Mouse (Mus musculus) heart, embryonic 16.5 days (tissue): ENCODE data around the gene Gm37240. TPM values are rescaled to one million over a fixed set of nuclear protein-coding genes. Genes with fewer than 3 reads are reported as not detected.
A peak's percentile ranks its signal among the peaks of the same experiment; 100 is the strongest.

Experiments used
- ATAC-seq: fragments of 200-750 bp; cut with Nextera tagmentation; replicated peaks from 2 replicates; pipeline ENCODE4 v1.8.0; 2017; ENCODE audit warnings: moderate number of reproducible peaks; ENCODE audit not compliant: insufficient read depth, low FRiP score; ENCODE audit errors: extremely low read depth
- H3K27ac ChIP-seq: fragments of 300-500 bp; sonication (generic); 2 replicates; pipeline ENCODE4 v1.5.1; 2014; ENCODE audit warnings: mild to moderate bottlenecking, low read length, control low read depth, moderate library complexity
- H3K27me3 ChIP-seq: fragments of 300-500 bp; sonication (generic); 2 replicates; pipeline ENCODE4 v1.6.1; 2014; ENCODE audit warnings: low read length, mixed read lengths; ENCODE audit not compliant: control insufficient read depth, insufficient read depth
- H3K36me3 ChIP-seq: fragments of 300-500 bp; sonication (generic); 2 replicates; pipeline ENCODE4 v1.6.1; 2014; ENCODE audit not compliant: control insufficient read depth, insufficient read depth
- H3K4me1 ChIP-seq: fragments of 300-500 bp; sonication (generic); 2 replicates; pipeline ENCODE4 v1.6.1; 2014; ENCODE audit warnings: low read length, mixed read lengths; ENCODE audit not compliant: control insufficient read depth, insufficient read depth
- H3K4me2 ChIP-seq: fragments of 300-500 bp; sonication (generic); 2 replicates; pipeline ENCODE4 v1.6.1; 2014; ENCODE audit warnings: low read depth, mild to moderate bottlenecking, control low read depth, low read length
- H3K4me3 ChIP-seq: fragments of 300-500 bp; sonication (generic); 2 replicates; pipeline ENCODE4 v1.5.1; 2014; ENCODE audit warnings: mild to moderate bottlenecking, control low read depth, low read length
- H3K9ac ChIP-seq: fragments of 300-500 bp; sonication (generic); 2 replicates; pipeline ENCODE4 v1.6.1; 2014; ENCODE audit warnings: low read length, control low read depth
- H3K9me3 ChIP-seq: fragments of 300-500 bp; sonication (generic); replicated peaks from 2 replicates; pipeline ENCODE4 v1.6.1; 2016; ENCODE audit warnings: low read length; ENCODE audit not compliant: control insufficient read depth
- WGBS: fragments of 180-500 bp; shearing (Covaris S2); extraction: QIAGEN DNeasy Blood & Tissue Kit; methylation state at CpG from one replicate; pipeline ENCODE4 v1.1.7; 2014; 5-methylcytosine and 5-hydroxymethylcytosine counted together
- polyA plus RNA-seq: library from polyadenylated mRNA; unstranded; fragments of >200 nt; fragmentation: Nextera tagmentation; extraction: Ambion mirVana; gene quantifications from 2 replicates; pipeline ENCODE4 v1.2.1, GENCODE M21; 2015

Gm37240 gene
- polyA plus RNA-seq, 1 experiment from 2014 or later, result 18.4 TPM

DNA sequence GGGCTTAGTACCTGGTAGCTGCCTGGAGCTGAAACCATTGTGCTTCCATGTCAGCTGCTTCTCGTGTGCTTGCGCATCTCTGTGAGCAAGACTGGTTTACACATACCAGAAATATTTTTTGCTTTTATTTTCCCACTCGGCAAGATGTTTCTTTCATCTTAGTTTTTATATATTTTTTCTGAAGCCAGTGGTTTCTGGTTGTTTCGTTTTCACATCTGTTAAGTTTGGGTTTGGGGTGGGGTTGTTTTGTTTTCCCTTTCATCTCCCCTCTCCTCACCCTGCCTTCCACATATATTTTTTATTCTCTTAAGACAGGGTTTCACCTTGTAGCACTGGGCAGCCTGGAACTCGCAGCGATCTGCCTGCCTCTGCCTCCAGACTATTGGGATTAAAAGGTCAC, 1116.8 kb downstream of the Gm37240 start:
- Histone ChIP-seq H3K4me1 (0 out of 2 replicates have a peak, but pooled peaks cover 2% of the 10 kb centered on the region), H3K36me3 (no peaks in the 10 kb centered on the region), H3K9me3 (no peaks in the 10 kb centered on the region; the same call in 1 of the 2 replicates), H3K27me3 (no peaks in the 10 kb centered on the region), H3K4me2 (no peak overlapping the region), H3K27ac (no peak overlapping the region), H3K4me3 (no peak overlapping the region), H3K9ac (no peak overlapping the region)
- no peak for ATAC-seq
- 85% methylated on average over 6 of the region's 6 CpGs for WGBS

DNA sequence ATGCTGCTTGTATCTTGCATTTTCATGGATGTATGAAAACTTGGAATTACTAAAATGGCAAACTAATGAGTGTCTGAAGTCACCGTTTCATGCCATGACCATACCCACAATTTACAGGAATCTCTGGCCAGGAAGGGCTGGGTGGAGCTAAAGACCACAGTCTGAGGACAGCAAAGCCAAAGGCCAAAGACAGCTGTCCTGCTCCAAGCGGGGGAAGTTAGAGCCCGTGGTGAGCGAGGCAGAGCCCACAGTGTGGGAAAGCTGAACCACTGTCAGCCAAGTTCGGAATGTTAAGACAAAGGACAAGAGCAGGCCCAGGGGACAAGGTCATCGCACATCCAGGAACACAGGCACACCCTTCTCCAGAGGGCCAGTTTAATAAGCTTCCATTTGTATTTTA, 1117.9 kb downstream of the Gm37240 start:
- ATAC-seq, result no peak
- Histone ChIP-seq H3K4me3 (no peak overlapping the region), H3K27me3 (no peaks in the 10 kb centered on the region), H3K9ac (no peak overlapping the region), H3K4me2 (no peak overlapping the region), H3K27ac (no peak overlapping the region), H3K9me3 (no peaks in the 10 kb centered on the region; the same call in 1 of the 2 replicates), H3K36me3 (no peaks in the 10 kb centered on the region), H3K4me1 (0 out of 2 replicates have a peak, but pooled peaks cover 2% of the 10 kb centered on the region)
- 60% methylated on average over 6 of the region's 6 CpGs for WGBS

DNA sequence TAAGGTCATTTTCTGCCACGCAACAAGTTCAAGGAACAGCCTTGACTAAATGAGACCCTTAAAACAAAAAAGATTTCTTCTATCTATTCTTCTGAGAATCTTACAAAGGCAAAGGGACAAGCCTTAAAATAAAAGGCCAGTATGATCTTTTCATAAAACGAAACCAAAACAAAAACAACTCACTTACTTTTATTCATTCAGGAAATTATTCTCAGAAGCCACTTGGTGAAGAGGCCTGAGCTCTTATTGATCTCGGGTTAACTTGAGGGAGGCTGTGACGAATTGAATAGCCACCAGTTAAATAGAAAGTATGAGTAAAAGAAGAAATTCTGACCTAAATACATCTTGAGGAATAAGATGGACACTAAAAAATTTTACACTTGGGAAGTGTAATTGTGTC, 1118.4 kb downstream of the Gm37240 start:
- ATAC-seq, result no peak
- Histone ChIP-seq H3K4me3 (no peak overlapping the region), H3K27ac (no peak overlapping the region), H3K9me3 (no peaks in the 10 kb centered on the region; the same call in 1 of the 2 replicates), H3K4me2 (no peak overlapping the region), H3K36me3 (no peaks in the 10 kb centered on the region), H3K27me3 (no peaks in the 10 kb centered on the region), H3K4me1 (0 out of 2 replicates have a peak, but pooled peaks cover 2% of the 10 kb centered on the region), H3K9ac (no peak overlapping the region)
- 90% methylated on average over 4 of the region's 4 CpGs for WGBS

DNA sequence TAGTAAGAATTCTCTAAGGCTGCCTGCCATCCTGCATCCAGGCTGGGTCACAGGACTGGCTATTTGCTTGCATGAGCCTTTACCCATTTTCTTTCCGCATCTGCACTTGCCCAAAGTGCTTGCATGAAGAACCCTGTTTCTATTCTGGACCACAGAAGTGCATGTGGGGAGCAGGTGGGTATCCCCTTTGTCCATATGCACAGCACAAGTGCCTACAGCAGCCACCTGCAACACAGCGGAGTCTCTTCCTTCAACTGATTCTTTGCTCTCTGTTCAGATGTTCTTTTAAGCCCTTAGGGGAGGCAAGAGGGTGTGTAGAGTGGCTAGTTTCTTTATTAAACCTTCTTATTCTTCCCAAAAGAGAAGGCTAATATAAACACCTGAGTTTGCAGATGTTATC, 1133.5 kb downstream of the Gm37240 start:
- H3K36me3 ChIP-seq, result no peaks in the 10 kb centered on the region
- no peak for ATAC-seq
- WGBS, result 81% methylated on average over 2 of the region's 2 CpGs

DNA sequence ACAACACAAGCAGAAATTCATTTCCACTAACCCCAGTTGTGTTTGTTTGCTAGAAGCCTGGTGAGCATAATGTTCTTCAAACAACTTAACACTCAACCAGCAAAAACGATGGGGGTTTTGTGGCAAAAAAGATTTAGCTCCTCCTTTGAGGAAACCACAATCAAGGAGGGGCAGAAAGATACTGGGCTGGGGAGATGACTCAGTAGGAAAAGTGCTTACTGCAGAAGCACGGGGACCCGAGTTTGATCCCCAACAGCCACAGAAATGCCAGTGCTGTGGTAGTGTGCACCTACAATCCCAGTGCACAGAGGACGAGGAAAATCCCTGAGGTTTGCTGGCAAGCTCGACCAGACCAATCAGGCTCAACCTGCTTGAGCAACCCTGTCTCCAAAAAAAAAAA, 1138.1 kb downstream of the Gm37240 start:
- WGBS, result 48% methylated on average over 5 of the region's 5 CpGs
- Histone ChIP-seq H3K27me3 (no peaks in the 10 kb centered on the region), H3K36me3 (no peaks in the 10 kb centered on the region), H3K4me2 (no peak overlapping the region), H3K9ac (no peak overlapping the region), H3K9me3 (no peaks in the 10 kb centered on the region), H3K27ac (no peak overlapping the region), H3K4me3 (no peak overlapping the region), H3K4me1 (peaks cover 14% of the 10 kb centered on the region)
- ATAC-seq, result no peak

More for the DNA sequence above, 1133.5 kb downstream of the Gm37240 start:
- Histone ChIP-seq H3K4me1 (no peaks in the 10 kb centered on the region), H3K27ac (no peak overlapping the region), H3K4me2 (no peak overlapping the region), H3K4me3 (no peak overlapping the region), H3K27me3 (no peaks in the 10 kb centered on the region), H3K9ac (no peak overlapping the region), H3K9me3 (no peaks in the 10 kb centered on the region)

DNA sequence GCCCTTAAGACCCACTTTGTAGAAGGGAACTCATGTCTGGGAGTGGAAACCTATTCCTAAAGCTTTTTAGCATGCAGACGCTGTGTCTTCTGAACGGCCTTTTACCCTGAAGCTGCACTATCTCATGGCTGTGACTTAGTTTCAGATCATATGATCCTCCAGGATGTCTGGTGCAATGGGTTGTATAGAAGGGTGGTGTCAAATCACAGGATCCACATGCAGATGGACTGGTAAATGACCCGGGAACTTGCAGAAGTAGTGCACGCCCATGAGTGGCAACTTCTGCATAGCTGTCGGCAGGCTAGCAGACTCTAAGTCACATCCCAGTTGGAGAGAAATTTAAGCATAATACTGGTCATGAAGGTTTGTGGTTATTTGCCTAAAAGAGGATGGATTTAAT, 1139.2 kb downstream of the Gm37240 start:
- H3K4me3 ChIP-seq, result no peak overlapping the region

DNA sequence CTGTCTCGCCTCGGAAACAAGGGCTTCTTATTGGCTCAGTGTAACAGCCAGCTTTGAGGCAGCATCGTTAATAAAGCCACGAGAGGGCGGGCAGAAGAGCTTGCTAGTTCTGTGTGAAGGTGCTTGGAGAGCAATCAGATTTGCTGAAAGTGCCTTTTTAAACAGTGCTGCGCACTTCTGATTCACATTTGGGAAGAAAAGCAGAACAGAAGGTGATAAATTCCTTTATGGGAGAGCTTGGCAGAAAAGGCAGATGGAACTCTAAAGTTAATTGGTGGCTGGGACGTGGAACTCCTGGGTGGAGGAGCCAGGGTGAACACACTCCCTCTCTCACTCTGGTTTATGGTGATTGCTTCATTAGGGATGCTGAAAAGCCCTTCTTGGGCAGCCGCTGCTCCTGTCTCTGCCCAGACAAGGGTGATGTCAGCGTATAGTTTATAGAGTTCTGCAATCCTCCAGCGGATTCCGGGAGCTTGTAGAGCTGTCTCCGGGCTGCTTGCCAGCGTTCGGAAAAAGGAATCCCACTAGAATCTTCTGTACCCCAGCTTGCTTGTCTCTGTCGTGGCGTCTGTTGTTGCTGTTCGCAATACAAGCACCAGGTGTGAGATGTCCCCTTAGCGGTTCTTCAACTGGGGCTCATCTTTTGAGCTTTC, 1141.7 kb downstream of the Gm37240 start:
- H3K27ac ChIP-seq, result peak overlapping the region; percentile 58

More for the DNA sequence above, 1139.2 kb downstream of the Gm37240 start:
- H3K27ac ChIP-seq, result no peak overlapping the region
- H3K27me3 ChIP-seq, result no peaks in the 10 kb centered on the region
- no peaks in the 10 kb centered on the region for H3K36me3 ChIP-seq
- no peak overlapping the region for H3K4me2 ChIP-seq
- no peak for ATAC-seq
- WGBS, result 82% methylated on average over 5 of the region's 5 CpGs
- H3K9me3 ChIP-seq, result no peaks in the 10 kb centered on the region
- no peak overlapping the region for H3K9ac ChIP-seq
- peaks cover 14% of the 10 kb centered on the region for H3K4me1 ChIP-seq

DNA sequence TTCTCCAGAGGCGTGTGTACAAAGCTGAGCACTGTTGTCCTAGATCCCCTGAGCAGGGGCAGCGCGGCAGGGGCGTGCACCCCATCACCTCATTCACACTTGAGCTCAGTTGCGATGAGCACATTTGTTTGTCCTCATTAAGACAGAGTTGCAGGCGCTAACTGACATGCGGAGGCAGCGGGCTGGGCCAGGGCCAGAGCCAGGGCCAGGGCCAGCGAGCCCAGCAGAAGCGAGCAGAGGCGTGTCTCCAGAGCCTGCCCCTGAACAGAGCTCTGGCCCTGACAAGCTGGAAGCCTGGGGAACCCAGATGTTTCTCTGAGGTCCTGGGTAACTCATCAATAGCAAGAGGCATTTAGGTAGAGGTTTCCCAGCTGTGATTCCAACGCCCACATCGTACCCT, 1142.6 kb downstream of the Gm37240 start:
- Histone ChIP-seq H3K4me2 (no peak overlapping the region), H3K36me3 (no peaks in the 10 kb centered on the region), H3K9ac (no peak overlapping the region), H3K27ac (no peak overlapping the region), H3K27me3 (no peaks in the 10 kb centered on the region), H3K4me1 (peaks cover 14% of the 10 kb centered on the region), H3K4me3 (no peak overlapping the region), H3K9me3 (no peaks in the 10 kb centered on the region)
- 43% methylated on average over 13 of the region's 13 CpGs for WGBS
- ATAC-seq, result peak; percentile 40; the same call in 1 of the 2 replicates

More for the DNA sequence above, 1141.7 kb downstream of the Gm37240 start:
- Histone ChIP-seq H3K27me3 (no peaks in the 10 kb centered on the region), H3K9ac (no peak overlapping the region), H3K4me3 (no peak overlapping the region), H3K9me3 (no peaks in the 10 kb centered on the region), H3K4me2 (peak overlapping the region; percentile 48), H3K4me1 (peaks cover 14% of the 10 kb centered on the region), H3K36me3 (no peaks in the 10 kb centered on the region)
- WGBS, result 22% methylated on average over 18 of the region's 18 CpGs
- ATAC-seq, result peak; percentile 78

DNA sequence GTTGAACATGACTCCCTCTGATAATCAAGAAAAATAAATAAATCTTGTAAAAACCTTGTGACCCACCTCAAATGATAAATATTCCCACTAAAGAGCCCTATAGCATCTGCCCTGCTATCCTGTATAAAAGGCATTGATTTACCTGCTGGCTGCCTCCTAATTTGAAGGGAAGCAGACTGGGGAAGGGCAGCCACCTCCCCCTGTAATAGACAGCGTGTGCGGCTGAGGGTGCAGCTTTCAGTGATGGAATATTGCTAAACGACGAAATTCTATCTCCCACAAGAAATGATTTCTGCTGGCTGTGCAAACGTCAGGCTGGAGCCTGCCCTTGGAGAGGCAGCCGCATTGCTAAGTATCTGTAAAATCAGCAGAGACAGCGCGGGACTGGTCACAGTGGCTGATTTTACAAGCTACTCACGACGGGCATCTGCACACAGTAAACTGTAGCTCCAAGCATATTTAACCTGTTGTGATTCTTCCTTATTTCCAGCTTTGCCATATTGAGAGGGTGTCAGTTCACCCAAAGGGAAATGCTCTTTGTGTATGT, 1147.2 kb downstream of the Gm37240 start:
- no peak overlapping the region for H3K4me3 ChIP-seq
- no peak overlapping the region for H3K27ac ChIP-seq
- no peaks in the 10 kb centered on the region for H3K9me3 ChIP-seq
- no peaks in the 10 kb centered on the region for H3K36me3 ChIP-seq
- no peak overlapping the region for H3K4me2 ChIP-seq
- no peaks in the 10 kb centered on the region for H3K27me3 ChIP-seq
- ATAC-seq, result 0 out of 2 replicates have a peak, but pooled peaks have one; percentile 10
- no peak overlapping the region for H3K9ac ChIP-seq
- 57% methylated on average over 10 of the region's 10 CpGs for WGBS
- peaks cover 7% of the 10 kb centered on the region for H3K4me1 ChIP-seq
